Mouse (Mus musculus): ENCODE results near the gene Fam71e1. TPM values are rescaled to one million over a fixed set of nuclear protein-coding genes. Genes with fewer than 3 reads are reported as not detected.

The Fam71e1 gene
- polyA plus RNA-seq, 1 experiment from 2014 or later: 22.9 TPM

- no peak within 1 kb of the TSS for H3K9ac ChIP-seq
- ATAC-seq (ENCODE audit: low FRiP score, low read depth): no peak
- WGBS: 44% methylated on average over 2 of the region's 2 CpGs
- H3K4me2 ChIP-seq (replicated peaks): no peak within 1 kb of the TSS
- peaks cover 59% of the 10 kb centered on the region for H3K27me3 ChIP-seq
- peaks cover 24% of the 10 kb centered on the region for H3K4me1 ChIP-seq
- H3K4me3 ChIP-seq: no peak within 1 kb of the TSS
- peaks cover 12% of the 10 kb centered on the region; the same call in 1 of the 2 replicates for H3K36me3 ChIP-seq
- H3K9me3 ChIP-seq: no peaks in the 10 kb centered on the region
- H3K27ac ChIP-seq: no peak within 1 kb of the TSS
Observed at GRCm38 (mm10) chr7:44465111-44465510, 31.3 kb upstream of the Fam71e1 start, which contains the start of gene Aspdh. TSS of gene Aspdh (plus strand) at chr7:44465391.

- peaks cover 24% of the 10 kb centered on the region for H3K4me1 ChIP-seq
- H3K9ac ChIP-seq: no peak overlapping the region
- no peak overlapping the region for H3K27ac ChIP-seq
- peaks cover 13% of the 10 kb centered on the region for H3K36me3 ChIP-seq
- H3K4me3 ChIP-seq: 0 out of 2 replicates have a peak overlapping the region, but pooled peaks have one; percentile 70
- no peak for ATAC-seq (ENCODE audit: low FRiP score, low read depth)
- WGBS: 86% methylated on average over 10 of the region's 10 CpGs
- peaks cover 48% of the 10 kb centered on the region for H3K27me3 ChIP-seq
- no peaks in the 10 kb centered on the region for H3K9me3 ChIP-seq
- H3K4me2 ChIP-seq (replicated peaks): no peak overlapping the region
Observed at GRCm38 (mm10) chr7:44466006-44466887, 30.1 kb upstream of the Fam71e1 start.

GRCm38 (mm10) chr7:44466888-44467311 lies 29.5 kb upstream of the Fam71e1 start:
- peak overlapping the region; percentile 77 for H3K4me2 ChIP-seq (replicated peaks)
- H3K4me3 ChIP-seq: peak overlapping the region; percentile 70; the same call in 1 of the 2 replicates
- H3K9ac ChIP-seq: no peak overlapping the region; the same call in 1 of the 2 replicates
- H3K4me1 ChIP-seq: peaks cover 29% of the 10 kb centered on the region
- WGBS: 89% methylated on average over 16 of the region's 16 CpGs
- no peaks in the 10 kb centered on the region for H3K9me3 ChIP-seq
- H3K27me3 ChIP-seq: peaks cover 41% of the 10 kb centered on the region
- no peak for ATAC-seq (ENCODE audit: low FRiP score, low read depth)
- no peak overlapping the region for H3K27ac ChIP-seq
- H3K36me3 ChIP-seq: peaks cover 9% of the 10 kb centered on the region

DNA sequence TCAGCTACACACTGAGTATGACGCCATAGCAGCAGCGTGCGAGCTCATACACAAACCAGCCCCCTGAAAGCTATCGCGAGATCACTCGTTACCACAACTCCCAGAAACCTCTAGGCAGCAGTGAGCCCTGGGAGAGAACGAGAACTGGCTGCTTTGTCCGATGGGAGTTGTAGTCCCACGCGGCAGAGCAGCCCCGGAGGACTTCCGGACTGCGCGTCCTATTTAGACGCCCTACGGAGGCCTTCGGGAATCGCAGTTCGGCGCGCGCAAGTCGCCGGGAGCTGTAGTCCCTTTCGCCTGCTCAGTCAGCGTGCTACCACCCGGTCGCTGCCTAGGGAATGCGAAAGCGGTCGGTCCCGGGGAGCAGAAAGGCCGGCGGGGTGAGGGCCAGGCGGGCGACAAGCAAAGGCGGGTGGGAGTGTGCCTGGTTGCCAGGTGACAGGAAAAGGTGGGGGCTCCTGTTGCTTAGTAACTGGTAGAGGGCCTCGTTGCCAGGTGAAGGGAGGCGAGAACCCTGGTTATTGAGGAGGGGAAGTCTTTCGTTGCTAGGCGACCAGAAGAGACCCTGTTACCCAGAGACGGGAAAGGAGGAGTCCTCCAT lies 28.5 kb upstream of the Fam71e1 start, which contains the start of gene Josd2:
Josd2 (plus strand) TSS at position 170 of the 601 bp plus-strand sequence.
- Histone ChIP-seq H3K9me3 (no peaks in the 10 kb centered on the region), H3K27ac (peak within 1 kb of the TSS; percentile 61; the same call in 1 of the 2 replicates), H3K9ac (peak within 1 kb of the TSS; percentile 81), H3K27me3 (peaks cover 37% of the 10 kb centered on the region), H3K4me3 (peak within 1 kb of the TSS; percentile 70), H3K4me2 (replicated peaks) (peak within 1 kb of the TSS; percentile 77), H3K36me3 (peaks cover 9% of the 10 kb centered on the region), H3K4me1 (peaks cover 31% of the 10 kb centered on the region)
- under 1% methylated on average over 42 of the region's 42 CpGs for WGBS
- ATAC-seq (ENCODE audit: low FRiP score, low read depth): peak; percentile 96

DNA sequence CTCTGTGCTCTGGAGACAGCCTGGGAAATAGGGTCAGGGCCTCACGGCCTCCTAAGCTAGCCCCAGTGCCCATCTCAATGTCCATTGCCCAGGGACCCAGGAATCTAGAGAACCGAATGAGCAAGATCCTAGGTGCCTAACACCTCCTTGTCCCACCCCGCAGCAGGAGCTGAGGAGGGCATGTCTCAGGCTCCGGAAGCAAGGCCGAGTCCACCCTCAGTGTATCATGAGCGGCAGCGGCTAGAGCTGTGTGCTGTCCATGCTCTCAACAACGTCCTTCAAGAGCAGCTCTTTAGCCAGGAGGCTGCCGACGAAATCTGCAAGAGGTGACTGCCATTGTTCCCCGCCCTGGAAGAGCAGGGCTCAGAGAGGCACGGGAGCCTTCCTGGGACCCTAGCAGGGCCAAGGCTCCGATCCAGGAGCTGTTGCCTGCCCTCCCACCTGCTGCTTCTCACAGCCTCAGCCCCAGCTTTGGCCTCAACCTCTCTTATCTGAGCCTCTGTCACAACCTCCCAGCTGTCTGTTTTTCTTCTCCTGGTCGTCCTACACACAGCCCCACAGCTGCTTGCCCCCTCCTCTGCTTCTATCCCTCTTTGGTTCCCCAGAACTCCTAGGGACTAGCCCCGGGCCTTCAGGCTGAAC lies 27.6 kb upstream of the Fam71e1 start:
- peak overlapping the region; percentile 70 for H3K4me3 ChIP-seq
- peaks cover 9% of the 10 kb centered on the region for H3K36me3 ChIP-seq
- peak overlapping the region; percentile 81 for H3K9ac ChIP-seq
- H3K27me3 ChIP-seq: peaks cover 34% of the 10 kb centered on the region
- H3K4me2 ChIP-seq (replicated peaks): peak overlapping the region; percentile 77
- 73% methylated on average over 15 of the region's 15 CpGs for WGBS
- H3K4me1 ChIP-seq: peaks cover 35% of the 10 kb centered on the region
- no peak for ATAC-seq (ENCODE audit: low FRiP score, low read depth)
- H3K9me3 ChIP-seq: no peaks in the 10 kb centered on the region
- H3K27ac ChIP-seq: no peak overlapping the region

DNA sequence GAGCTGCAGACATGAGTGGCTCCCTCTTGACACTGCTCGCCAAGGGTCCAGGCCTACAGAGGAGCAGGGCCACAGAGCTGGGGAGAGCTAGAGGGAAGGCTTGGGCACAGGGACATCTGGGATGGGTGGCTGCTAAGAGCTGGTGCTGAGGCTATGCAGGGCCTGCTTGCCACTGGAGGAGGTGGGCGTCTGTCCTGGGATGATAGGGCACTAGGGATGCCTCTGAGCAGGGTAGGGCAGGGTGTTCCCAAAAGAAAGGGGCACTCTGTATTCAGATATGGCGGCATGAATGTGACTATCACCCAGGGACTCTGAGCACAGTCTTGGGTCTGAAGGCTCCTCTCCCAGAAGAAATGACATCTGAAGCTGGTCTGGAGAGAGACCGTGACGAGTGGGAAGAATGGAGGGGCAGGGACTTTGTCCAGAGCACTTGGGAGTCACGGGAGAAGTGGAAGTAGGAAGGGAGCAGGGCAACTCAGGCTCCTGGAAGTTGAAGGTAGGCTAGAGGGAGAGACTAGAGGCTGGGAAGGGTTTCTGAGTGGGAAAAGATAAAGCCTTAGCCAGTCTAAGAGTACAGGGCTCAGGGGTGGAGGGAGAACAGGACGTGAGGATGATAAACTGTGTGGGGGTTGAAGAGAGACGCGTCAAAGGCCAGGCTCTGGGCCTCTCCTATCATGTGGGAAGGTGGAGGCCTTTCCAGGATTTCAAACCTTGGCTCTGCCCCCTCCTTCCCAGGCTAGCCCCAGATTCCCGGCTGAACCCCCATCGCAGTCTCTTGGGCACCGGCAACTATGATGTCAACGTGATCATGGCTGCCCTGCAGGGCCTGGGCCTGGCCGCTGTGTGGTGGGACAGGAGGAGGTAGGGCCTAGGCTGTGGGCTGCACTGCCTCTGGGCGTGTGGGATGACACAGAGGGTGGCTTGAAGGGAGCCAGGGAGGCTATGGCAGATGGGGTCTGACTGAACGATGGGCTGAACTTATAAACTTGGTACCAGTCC lies 26.4 kb upstream of the Fam71e1 start:
- Histone ChIP-seq H3K4me3 (0 out of 2 replicates have a peak overlapping the region, but pooled peaks have one; percentile 70), H3K4me2 (replicated peaks) (no peak overlapping the region), H3K4me1 (peaks cover 42% of the 10 kb centered on the region), H3K36me3 (peaks cover 9% of the 10 kb centered on the region), H3K9ac (no peak overlapping the region), H3K27ac (no peak overlapping the region), H3K9me3 (no peaks in the 10 kb centered on the region), H3K27me3 (peaks cover 34% of the 10 kb centered on the region)
- ATAC-seq (ENCODE audit: low FRiP score, low read depth): no peak
- WGBS: 90% methylated on average over 16 of the region's 16 CpGs

DNA sequence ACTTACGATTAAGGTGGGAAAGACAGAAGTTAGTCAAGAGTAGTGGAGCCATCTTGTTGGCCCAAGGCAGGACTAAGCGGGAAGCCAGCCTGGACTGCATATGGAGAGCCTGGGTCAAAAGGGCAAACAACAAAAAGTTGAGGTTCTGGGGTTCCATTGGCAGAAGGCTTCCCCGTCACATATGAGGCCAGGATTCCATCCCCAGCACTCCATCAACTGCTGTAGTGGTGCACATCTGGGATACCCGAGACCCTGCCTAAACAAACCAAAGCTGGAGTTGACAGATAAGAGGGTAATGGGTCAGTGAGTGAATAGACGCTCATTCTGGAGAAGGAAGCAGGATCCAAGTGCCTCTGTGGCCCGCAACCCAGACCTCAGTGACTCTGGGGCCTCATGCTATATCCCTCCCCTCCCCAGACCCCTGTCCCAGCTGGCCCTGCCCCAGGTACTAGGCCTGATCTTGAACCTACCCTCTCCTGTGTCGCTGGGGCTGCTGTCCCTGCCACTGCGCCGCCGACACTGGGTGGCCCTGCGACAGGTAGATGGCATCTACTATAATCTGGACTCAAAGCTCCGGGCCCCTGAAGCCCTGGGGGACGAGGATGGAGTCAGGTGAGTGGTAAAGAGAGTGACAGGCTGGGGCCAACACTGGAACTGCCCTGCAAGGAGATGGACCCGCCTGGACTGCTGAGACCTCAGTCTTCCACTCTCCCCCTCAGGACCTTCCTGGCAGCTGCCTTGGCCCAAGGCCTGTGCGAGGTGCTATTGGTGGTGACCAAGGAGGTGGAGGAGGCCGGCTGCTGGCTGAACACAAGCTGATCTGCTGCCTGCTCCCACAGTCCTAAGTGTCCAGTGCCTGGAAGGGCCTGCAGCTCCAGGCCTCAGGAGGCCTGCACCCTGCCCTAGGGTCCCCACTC lies 25.4 kb upstream of the Fam71e1 start:
- Histone ChIP-seq H3K4me3 (no peak overlapping the region), H3K27ac (no peak overlapping the region; the same call in 1 of the 2 replicates)
- ATAC-seq (ENCODE audit: low FRiP score, low read depth): no peak

GRCm38 (mm10) chr7:44471880-44472557 lies 24.4 kb upstream of the Fam71e1 start:
- Histone ChIP-seq H3K36me3 (peaks cover 9% of the 10 kb centered on the region), H3K4me1 (peaks cover 42% of the 10 kb centered on the region), H3K4me3 (no peak overlapping the region), H3K9ac (0 out of 2 replicates have a peak overlapping the region, but pooled peaks have one; percentile 8), H3K27me3 (peaks cover 44% of the 10 kb centered on the region), H3K4me2 (replicated peaks) (no peak overlapping the region), H3K9me3 (no peaks in the 10 kb centered on the region), H3K27ac (peak overlapping the region; percentile 55; the same call in 1 of the 2 replicates)
- WGBS: 41% methylated on average over 6 of the region's 6 CpGs
- no peak for ATAC-seq (ENCODE audit: low FRiP score, low read depth)

More for the DNA sequence above, 25.4 kb upstream of the Fam71e1 start:
- Histone ChIP-seq H3K9me3 (no peaks in the 10 kb centered on the region), H3K4me1 (peaks cover 42% of the 10 kb centered on the region), H3K27me3 (peaks cover 34% of the 10 kb centered on the region), H3K4me2 (replicated peaks) (no peak overlapping the region), H3K9ac (peak overlapping the region; percentile 31; the same call in 1 of the 2 replicates), H3K36me3 (peaks cover 9% of the 10 kb centered on the region)
- 89% methylated on average over 16 of the region's 16 CpGs for WGBS

DNA sequence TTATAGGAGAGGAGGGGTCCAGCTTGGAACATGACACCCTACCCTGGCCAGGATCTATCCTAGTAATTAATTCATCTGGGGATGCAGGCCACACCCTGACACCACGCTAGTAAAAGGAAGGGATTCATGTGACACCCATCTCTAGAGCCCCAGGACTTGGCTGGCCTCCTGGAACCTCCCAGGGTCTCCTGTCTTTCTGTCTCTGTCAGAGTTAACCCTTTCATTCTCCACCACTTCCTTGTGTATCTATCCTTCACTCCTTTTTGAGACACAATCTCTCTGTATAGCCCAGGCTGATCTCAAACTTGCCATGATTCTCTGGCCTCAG lies 23.9 kb upstream of the Fam71e1 start:
- Histone ChIP-seq H3K4me2 (replicated peaks) (no peak overlapping the region), H3K27me3 (peaks cover 49% of the 10 kb centered on the region), H3K27ac (no peak overlapping the region), H3K4me1 (peaks cover 38% of the 10 kb centered on the region), H3K36me3 (peaks cover 9% of the 10 kb centered on the region), H3K9ac (no peak overlapping the region), H3K4me3 (no peak overlapping the region), H3K9me3 (no peaks in the 10 kb centered on the region)
- ATAC-seq (ENCODE audit: low FRiP score, low read depth): no peak
- WGBS: 14% methylated on average over 1 of the region's 1 CpGs

Data from limb, embryonic 13.5 days (tissue).